Mouse (Mus musculus): ENCODE measurements around the gene Klf12.

- no peak for TF ChIP-seq CTCF (IDR thresholded peaks at IDR 0.05; ENCODE audit: borderline replicate concordance, insufficient read depth, low read depth, low read length)
- no peak for TF ChIP-seq POLR2A (IDR thresholded peaks at IDR 0.05; ENCODE audit: borderline replicate concordance, insufficient read depth, low read length)
These were observed 69.2 kb downstream of the Klf12 start for GRCm38 (mm10) chr14:100215213-100215785.
